Mouse (Mus musculus) liver, embryonic 14.5 days (tissue): ENCODE measurements at regions not wholly inside any gene's neighbourhood (a gene's known extent, or its start where the extent isn't known, plus 50 kb on each side); places are given as distances from the start of the nearest gene placed in this dataset.

Source experiments
- ATAC-seq: fragments of 200-750 bp; cut with Nextera tagmentation; 2 replicates; pipeline ENCODE4 v1.8.0; 2017; ENCODE audit warnings: moderate number of reproducible peaks, mild to moderate bottlenecking, moderate library complexity; ENCODE audit not compliant: insufficient read depth
- DNase-seq, 3 experiments: peaks; one replicate each; pipeline ENCODE4 v3.0.0-alpha.2; 2012 to 2013; ENCODE audit warnings: low read depth in 3 of 3, low spot score in 3 of 3
- H3K27ac ChIP-seq: fragments of 300-500 bp; sonication (generic); 2 replicates; pipeline ENCODE4 v1.5.1; 2014; ENCODE audit warnings: moderate library complexity, mild to moderate bottlenecking, control low read depth, inconsistent platforms
- H3K27me3 ChIP-seq: fragments of 300-500 bp; sonication (generic); 2 replicates; pipeline ENCODE4 v1.6.1; 2014; ENCODE audit warnings: mild to moderate bottlenecking, low read length, moderate library complexity; ENCODE audit not compliant: control insufficient read depth, insufficient read depth
- H3K36me3 ChIP-seq: fragments of 300-500 bp; sonication (generic); replicated peaks from 2 replicates; pipeline ENCODE4 v1.6.1; 2014; ENCODE audit warnings: low read depth; ENCODE audit not compliant: control insufficient read depth, insufficient read depth
- H3K4me1 ChIP-seq, 2 experiments: fragments of 200-500 bp in 1 of 2; fragments of 300-500 bp in 1 of 2; sonication (generic) in 1 of 2; replicated peaks; 2 replicates each; pipeline ENCODE4 v1.6.1; 2012 to 2014; ENCODE audit warnings: antibody characterized with exemption in 1 of 2, inconsistent platforms in 1 of 2, low read length in 1 of 2; ENCODE audit not compliant: control insufficient read depth in 2 of 2, insufficient read depth in 2 of 2
- H3K4me2 ChIP-seq: fragments of 300-500 bp; sonication (generic); 2 replicates; pipeline ENCODE4 v1.6.1; 2014; ENCODE audit warnings: low read depth, mild to moderate bottlenecking, control low read depth, moderate library complexity
- H3K4me3 ChIP-seq, 2 experiments: fragments of 200-500 bp in 1 of 2; fragments of 300-500 bp in 1 of 2; sonication (generic) in 1 of 2; 2 replicates each; pipeline ENCODE4 v1.5.1; 2012 to 2014; ENCODE audit warnings: low read depth in 2 of 2, low read length in 2 of 2, mild to moderate bottlenecking in 2 of 2, control low read depth in 1 of 2, inconsistent platforms in 1 of 2, moderate library complexity in 1 of 2; ENCODE audit not compliant: insufficient read depth in 1 of 2
- H3K9ac ChIP-seq: fragments of 300-500 bp; sonication (generic); replicated peaks from 2 replicates; pipeline ENCODE4 v1.6.1; 2014; ENCODE audit warnings: mild to moderate bottlenecking, control low read depth, moderate library complexity
- H3K9me3 ChIP-seq: fragments of 300-500 bp; sonication (generic); 2 replicates; pipeline ENCODE4 v1.6.1; 2016; ENCODE audit warnings: low read length, mixed read lengths; ENCODE audit not compliant: control insufficient read depth
- CTCF ChIP-seq: IDR thresholded peaks from 2 replicates; pipeline ENCODE4 v1.5.1; 2016; ENCODE audit warnings: antibody characterized with exemption, low read depth, control low read depth
- EP300 ChIP-seq: IDR thresholded peaks from 2 replicates; pipeline ENCODE4 v1.6.1; 2016; ENCODE audit warnings: antibody characterized with exemption, low read depth
- WGBS: fragments of 180-500 bp; shearing (Covaris S2); extraction: QIAGEN DNeasy Blood & Tissue Kit; methylation state at CpG from one replicate; pipeline ENCODE4 v1.1.7; 2014; ENCODE audit not compliant: insufficient replicate concordance; 5-methylcytosine and 5-hydroxymethylcytosine counted together

DNA sequence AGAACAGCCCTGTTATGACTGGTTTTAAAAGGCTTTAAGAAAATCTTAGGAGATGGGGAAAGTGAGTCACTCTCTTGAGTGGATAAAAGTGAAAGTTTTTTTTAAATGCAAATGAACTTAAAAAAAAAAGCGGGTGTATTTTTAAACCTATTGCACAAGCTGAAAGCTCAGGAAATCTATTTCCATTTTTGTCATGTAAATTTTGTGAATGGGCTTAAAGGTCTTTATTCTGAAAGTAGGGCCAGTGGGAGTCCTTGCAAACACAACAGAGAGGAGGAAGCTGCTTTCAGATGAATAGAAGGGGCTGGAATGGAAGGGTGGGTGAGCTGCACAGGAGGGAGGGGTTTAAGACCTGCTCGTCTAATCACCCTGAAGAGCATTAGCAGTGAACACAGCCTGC, 62.9 kb downstream of the Fam84a start:
- no peak for TF ChIP-seq EP300
- no peak for TF ChIP-seq CTCF
- H3K27ac ChIP-seq, result no peak overlapping the region
- DNase-seq (no peak), ATAC-seq (no peak)
- H3K9me3 ChIP-seq, result no peaks in the 10 kb centered on the region
- 28% methylated on average over 2 of the region's 2 CpGs for WGBS
- no peak overlapping the region for H3K4me3 ChIP-seq
- no peak overlapping the region for H3K9ac ChIP-seq
- no peaks in the 10 kb centered on the region for H3K4me1 ChIP-seq
- no peaks in the 10 kb centered on the region for H3K36me3 ChIP-seq
- H3K27me3 ChIP-seq, result no peaks in the 10 kb centered on the region
- H3K4me2 ChIP-seq, result no peak overlapping the region

- H3K4me1 ChIP-seq, result no peaks in the 10 kb centered on the region
- no peak overlapping the region for H3K9ac ChIP-seq
- no peak overlapping the region for H3K27ac ChIP-seq
- WGBS, result 42% methylated on average over 3 of the region's 3 CpGs
- no peak for ATAC-seq
- H3K4me2 ChIP-seq, result no peak overlapping the region
- H3K4me3 ChIP-seq, result no peak overlapping the region
- H3K27me3 ChIP-seq, result no peaks in the 10 kb centered on the region
- TF ChIP-seq EP300, result no peak
- DNase-seq, result no peak
- H3K9me3 ChIP-seq, result no peaks in the 10 kb centered on the region
- H3K36me3 ChIP-seq, result no peaks in the 10 kb centered on the region
Measured at GRCm38 (mm10) chr12:14082771-14083170, 69.1 kb downstream of the Fam84a start.

GRCm38 (mm10) chr12:14079892-14080291, 72.0 kb downstream of the Fam84a start:
- Histone ChIP-seq H3K4me2 (no peak overlapping the region), H3K36me3 (no peaks in the 10 kb centered on the region), H3K27me3 (no peaks in the 10 kb centered on the region), H3K4me1 (no peaks in the 10 kb centered on the region), H3K27ac (no peak overlapping the region), H3K9ac (no peak overlapping the region), H3K4me3 (no peak overlapping the region), H3K9me3 (no peaks in the 10 kb centered on the region)
- 32% methylated on average over 1 of the region's 1 CpGs for WGBS
- no peak for DNase-seq
- TF ChIP-seq CTCF (no peak), EP300 (no peak)
- no peak for ATAC-seq

GRCm38 (mm10) chr12:14069049-14069448, 82.8 kb downstream of the Fam84a start:
- no peaks in the 10 kb centered on the region for H3K9me3 ChIP-seq
- H3K36me3 ChIP-seq, result no peaks in the 10 kb centered on the region
- ATAC-seq (no peak), DNase-seq (no peak)
- H3K27me3 ChIP-seq, result no peaks in the 10 kb centered on the region
- H3K27ac ChIP-seq, result no peak overlapping the region
- WGBS, result 44% methylated on average over 4 of the region's 4 CpGs
- no peak overlapping the region for H3K4me2 ChIP-seq
- TF ChIP-seq CTCF, result no peak
- TF ChIP-seq EP300, result no peak
- H3K9ac ChIP-seq, result no peak overlapping the region
- no peak overlapping the region for H3K4me3 ChIP-seq
- no peaks in the 10 kb centered on the region for H3K4me1 ChIP-seq

- no peak overlapping the region for H3K27ac ChIP-seq
- H3K9ac ChIP-seq, result no peak overlapping the region
- no peaks in the 10 kb centered on the region for H3K9me3 ChIP-seq
- WGBS, result 47% methylated on average over 3 of the region's 3 CpGs
- H3K36me3 ChIP-seq, result no peaks in the 10 kb centered on the region
- no peak for TF ChIP-seq EP300
- TF ChIP-seq CTCF, result no peak
- no peak overlapping the region for H3K4me3 ChIP-seq
- no peak for ATAC-seq
- H3K27me3 ChIP-seq, result no peaks in the 10 kb centered on the region
- DNase-seq, result no peak
- H3K4me2 ChIP-seq, result no peak overlapping the region
- no peaks in the 10 kb centered on the region for H3K4me1 ChIP-seq
Measured at GRCm38 (mm10) chr12:14065401-14065800, 86.5 kb downstream of the Fam84a start.
